Mouse (Mus musculus): ENCODE data around the gene Serpinb9.

GRCm38 (mm10) chr13:32995051-32995450, 8.0 kb upstream of the Serpinb9 start:
- no peak for TF ChIP-seq CTCF (IDR thresholded peaks at IDR 0.05; ENCODE audit: extremely low read depth, insufficient read length, insufficient replicate concordance, low read depth, low read length)
- TF ChIP-seq POLR2A (IDR thresholded peaks at IDR 0.05; ENCODE audit: low read depth, low read length): no peak
